Mouse (Mus musculus) cerebellum, adult 18-20 months (tissue): ENCODE data around the gene Cdan1.
"Not testable (repeated sequence)": the region's sequence is repeated elsewhere in the genome, so short reads cannot be mapped to it uniquely, and the experiment has no call there.

Experiments used
- DNase-seq, 2 experiments: peaks; one replicate each; pipeline ENCODE4 v3.0.0; 2021

The Cdan1 gene

GRCm38 (mm10) chr2:120745496-120745895, 104.4 kb downstream of the Cdan1 start:
- peak; percentile 26 to 34 for DNase-seq

DNA sequence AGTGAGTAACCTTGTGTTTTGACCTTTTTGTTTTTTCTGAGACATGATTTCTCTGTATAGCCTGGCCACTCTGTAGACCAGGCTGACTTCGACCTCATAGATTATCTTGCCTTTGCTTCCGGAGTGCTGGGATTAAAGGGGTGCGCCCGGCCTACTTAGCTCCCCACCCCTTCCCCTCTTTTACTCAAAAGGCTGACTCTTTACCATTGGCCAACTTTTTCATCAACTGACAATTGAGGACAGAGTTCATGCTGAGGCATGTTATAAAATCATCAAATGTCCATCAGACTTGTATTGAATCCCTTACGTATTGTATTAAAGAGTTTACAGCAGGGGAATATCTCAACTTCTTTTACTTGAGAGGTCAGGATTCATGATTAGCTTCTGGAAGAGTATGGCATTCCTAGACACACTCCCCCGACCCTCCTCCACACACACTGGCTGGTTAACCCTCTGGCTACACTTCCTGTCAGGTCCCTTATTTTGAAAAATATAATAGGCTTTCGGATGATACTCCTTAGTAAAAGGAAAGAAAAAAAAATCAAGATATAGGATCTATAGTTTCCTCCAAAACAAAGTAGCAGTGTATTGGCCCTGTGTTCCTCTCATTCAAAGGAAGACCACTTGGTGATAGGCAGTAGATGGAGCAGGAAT, 117.9 kb downstream of the Cdan1 start:
- no peak for DNase-seq

DNA sequence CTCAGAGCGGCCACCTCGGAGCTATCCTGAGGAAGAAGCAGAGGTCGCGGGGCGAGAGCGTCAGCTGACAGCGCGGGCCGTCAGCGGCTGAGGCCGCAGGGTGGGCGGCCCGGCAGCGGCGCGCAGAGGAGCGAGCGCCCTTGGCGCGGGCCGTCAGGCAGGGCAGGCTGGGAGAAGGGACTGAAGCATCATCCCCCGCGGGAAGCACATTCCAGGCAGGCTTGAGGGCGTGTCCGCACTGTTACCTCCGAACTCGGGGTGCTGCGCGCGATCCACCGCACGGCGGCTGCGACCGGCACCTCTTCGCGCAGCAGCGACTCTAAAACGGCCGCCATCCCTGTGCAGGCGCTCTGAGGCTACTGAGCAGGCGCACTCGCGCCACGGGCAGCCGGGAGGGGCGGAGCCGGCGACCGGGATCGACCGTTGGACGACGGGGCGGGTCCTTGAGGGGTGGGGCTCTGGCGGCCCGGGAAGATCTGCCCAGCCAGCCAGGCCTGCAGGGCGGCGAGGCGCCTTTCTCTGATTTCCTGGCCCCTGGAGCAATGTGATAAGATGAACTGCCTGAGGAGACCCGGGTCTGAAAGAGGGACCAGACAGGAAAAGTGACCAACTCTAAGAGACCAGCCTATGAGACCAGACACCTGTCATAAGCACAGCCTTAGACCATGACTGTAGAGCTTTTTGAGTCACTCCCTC, 118.6 kb downstream of the Cdan1 start:
- peak; percentile 93 to 94 for DNase-seq

DNA sequence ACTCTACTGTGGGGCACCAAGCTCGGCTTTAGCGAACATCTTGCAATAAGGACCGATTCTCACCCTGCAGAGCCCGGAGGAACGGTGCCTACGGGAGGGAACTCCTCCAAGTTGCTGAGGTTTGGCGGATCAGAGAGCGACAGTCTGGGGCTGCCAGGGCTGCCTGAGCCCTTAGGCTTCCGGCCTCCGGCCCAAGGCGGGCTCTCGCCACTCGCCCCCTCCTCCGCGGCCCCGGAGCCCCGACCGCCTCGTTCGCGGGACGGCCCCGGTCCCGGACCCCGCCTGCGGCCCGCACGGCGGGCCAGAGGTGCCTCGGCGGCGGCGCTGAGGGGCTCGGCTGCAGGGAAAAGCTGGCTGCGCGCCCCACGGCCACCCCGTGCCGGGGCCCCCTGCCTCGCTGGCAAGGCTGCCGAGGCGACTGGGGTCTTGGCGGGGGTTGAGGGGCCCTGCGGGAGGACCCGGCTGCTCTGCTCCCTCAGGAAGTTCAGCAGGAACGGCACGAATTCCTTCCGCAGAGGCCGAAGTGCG, 119.2 kb downstream of the Cdan1 start:
- peak in 1 of 2 experiments; percentile 40 for DNase-seq

- peak; percentile 23 to 35 for DNase-seq
Measured at GRCm38 (mm10) chr2:120729775-120730585, 119.9 kb downstream of the Cdan1 start.

DNA sequence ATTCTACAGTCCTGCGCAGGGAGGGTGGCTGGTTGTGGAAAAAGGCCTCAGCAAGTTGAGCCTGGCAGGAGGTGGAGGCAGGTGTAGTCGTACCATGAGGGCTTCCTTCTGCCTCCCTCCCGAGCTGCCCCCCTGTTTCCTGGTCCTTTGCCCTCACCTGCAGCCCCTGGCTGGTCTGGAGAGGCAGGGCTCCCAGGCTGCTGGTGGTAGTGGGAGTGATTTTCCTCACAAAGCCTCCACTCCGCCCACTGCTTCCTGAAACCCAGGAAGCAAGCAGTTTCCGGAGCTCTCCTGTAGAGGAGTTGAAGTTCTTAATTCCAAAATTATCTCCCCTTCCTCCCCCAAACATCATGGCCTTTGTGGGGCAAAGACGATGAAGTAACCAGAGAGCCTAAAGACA, 125.8 kb downstream of the Cdan1 start:
- no peak for DNase-seq

GRCm38 (mm10) chr2:120723621-120724020, 126.3 kb downstream of the Cdan1 start:
- no peak for DNase-seq

DNA sequence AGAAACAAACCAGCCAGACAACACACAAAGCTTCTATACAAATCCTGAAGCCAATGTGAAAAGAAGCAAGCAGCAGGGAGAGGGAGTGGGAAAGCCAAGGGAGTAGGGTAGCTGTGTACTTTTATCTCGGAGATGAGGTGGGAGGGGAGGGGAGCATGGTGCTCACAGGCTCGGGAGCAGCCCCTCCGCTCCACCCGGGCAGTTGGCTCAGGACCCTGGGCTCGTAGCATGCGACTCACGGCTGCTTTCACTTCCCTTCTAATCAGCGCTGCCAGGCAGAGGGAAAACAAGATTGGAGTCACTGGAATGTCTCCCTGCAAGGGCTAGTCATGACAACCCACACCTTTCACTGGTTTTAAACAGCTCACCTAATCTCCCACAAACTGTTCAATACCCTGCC, 127.4 kb downstream of the Cdan1 start:
- no peak for DNase-seq

DNA sequence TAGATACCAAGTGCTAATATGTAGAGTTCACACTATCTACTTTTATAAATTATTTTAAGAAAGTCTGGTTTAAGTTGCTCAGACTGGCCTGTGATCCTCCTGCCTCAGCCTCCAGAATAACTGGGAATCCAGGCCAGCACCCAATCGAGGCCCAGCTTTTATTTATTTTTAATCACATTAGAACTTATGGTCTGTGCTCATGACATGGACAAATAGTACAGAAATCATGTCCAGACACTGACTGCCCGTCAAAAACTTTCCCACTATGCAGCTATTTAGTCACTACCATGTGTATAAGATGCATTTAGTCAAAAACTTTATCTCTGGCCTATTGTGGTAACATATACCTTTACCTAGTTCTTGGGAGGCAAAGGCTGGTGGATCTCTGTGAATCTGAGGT, 128.0 kb downstream of the Cdan1 start:
- no peak for DNase-seq

DNA sequence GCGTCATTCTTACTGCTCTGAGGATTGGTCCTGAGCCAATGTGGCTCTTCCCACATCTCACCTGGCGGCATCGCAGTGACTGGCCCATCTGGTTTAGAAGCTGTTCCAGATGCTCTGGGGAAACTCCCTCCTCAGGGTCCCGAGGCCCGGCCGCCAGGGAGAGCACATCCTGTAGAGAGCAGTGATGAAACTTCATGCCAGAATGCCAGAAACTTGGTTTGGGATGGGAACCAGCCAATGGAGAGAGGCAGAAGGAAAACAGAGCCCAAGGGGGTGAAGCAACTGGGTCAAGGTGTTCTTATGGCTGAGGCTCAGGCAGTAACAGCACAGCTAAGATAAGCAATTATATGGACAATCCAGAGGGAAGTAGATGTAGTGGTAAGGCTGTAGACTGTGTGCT, 129.1 kb downstream of the Cdan1 start:
- DNase-seq = no peak

DNA sequence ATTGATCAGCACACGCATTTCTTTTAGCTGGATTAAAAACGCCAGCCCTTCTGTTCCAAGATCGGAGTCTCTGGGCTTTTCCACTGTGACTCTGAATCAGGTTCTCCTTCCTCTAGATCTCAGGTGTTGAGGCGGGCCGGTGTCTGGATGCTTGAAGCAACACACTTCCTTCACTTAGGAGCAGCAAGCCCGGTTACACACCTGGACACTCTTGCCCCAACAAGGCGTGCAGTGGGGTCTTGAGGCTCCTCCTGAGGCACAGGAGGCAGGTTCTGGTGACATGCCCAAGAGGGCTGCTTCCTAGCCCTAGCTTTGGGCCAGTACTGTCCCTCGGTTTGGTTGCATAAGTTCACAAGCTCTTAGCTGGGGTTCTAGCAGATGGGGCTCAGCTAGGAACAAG, 131.4 kb downstream of the Cdan1 start:
- no peak for DNase-seq

DNA sequence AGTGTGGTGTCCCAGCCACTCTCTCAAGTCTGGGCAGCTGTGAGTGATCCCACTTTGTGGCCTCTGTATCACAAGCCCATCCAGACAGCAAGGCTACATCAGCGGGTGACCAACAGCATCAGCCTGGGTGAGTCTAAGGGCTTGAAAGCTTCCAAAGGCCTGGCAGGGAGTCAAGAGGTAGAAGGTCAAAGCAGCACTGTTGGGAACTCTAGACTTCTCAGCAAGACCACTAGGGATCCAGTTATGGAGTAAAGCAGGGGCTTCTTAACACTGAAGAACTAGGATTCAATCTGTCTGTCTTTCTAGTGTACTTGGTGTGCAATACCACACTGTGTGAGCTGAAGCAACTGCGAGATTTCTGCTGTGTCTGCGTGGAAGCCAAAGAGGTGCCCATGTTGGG, 136.5 kb downstream of the Cdan1 start:
- DNase-seq = no peak

GRCm38 (mm10) chr2:120710948-120711347, 139.0 kb downstream of the Cdan1 start:
- no peak for DNase-seq

GRCm38 (mm10) chr2:120710154-120710553, 139.8 kb downstream of the Cdan1 start:
- DNase-seq = no peak

- DNase-seq = no peak
Measured at GRCm38 (mm10) chr2:120707041-120707440, 142.9 kb downstream of the Cdan1 start.

- DNase-seq = no peak
Measured at GRCm38 (mm10) chr2:120702675-120703074, 147.3 kb downstream of the Cdan1 start.

- DNase-seq = no peak
Measured at GRCm38 (mm10) chr2:120700379-120700885, 149.5 kb downstream of the Cdan1 start.

DNA sequence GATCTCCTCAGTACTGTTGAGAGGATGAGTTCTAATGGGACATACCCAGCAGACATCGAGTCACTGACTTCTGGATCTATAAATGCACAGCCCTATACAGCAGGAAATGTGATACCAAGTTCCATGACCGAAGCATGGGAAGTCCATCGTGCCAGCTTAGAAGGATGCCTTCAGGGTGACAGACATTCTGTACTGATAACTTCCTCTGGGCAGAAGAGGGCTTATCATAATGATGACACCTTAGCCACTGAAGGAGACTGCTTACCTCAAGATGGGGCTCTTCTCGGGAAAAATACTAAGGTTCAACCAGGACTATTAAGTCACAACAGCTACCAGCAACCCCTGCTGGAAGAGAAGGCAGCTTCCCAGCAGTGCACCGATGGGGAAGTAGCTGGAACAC, 152.2 kb downstream of the Cdan1 start:
- DNase-seq = no peak

GRCm38 (mm10) chr2:120681151-120681550, 168.8 kb downstream of the Cdan1 start:
- not testable (repeated sequence) for DNase-seq

GRCm38 (mm10) chr2:120670253-120670652, 179.7 kb downstream of the Cdan1 start:
- DNase-seq = no peak

GRCm38 (mm10) chr2:120667446-120667845, 182.5 kb downstream of the Cdan1 start:
- no peak for DNase-seq
